In the genomic region with DNA sequence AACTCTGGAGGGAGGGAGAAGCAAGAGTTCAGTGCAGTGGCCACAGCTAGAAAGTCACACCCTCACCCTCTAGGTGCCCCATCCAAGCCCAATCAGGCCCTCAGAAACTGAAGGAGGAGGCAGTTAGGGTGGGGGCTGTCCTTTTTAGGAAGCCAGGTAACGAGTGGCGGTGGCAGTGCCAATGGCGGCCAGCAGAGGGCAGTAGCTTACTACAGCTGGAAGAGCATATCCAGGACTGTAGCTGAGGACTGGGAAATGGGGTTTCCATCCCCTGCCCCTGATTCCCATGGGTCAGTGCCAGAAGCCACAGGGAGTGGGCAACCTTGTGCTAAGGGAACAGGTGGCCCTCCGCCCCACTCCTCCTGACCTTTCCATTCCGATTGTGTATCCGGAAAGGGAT, we compare ENCODE assay signal across 8 mouse cellular contexts. TPM values are rescaled to one million over a fixed set of nuclear protein-coding genes. Genes with fewer than 3 reads are reported as not detected.
A peak's percentile ranks its signal among the peaks of the same experiment; 100 is the strongest.
DNase-seq lines count a peak whose midpoint lies in the region; ATAC-seq lines count a peak whose summit lies in the region.

No protein-coding gene starts in this region.

- DNase-seq in liver: peak; percentile 83
- DNase-seq in embryo, embryonic 10.5 days (ENCODE audit: low spot score): peak; percentile 87
- DNase-seq in gastrocnemius, postnatal 36 days: peak; percentile 73 to 85
- peak; percentile 79 for DNase-seq in kidney, adult 11 months
- DNase-seq in left cerebral cortex, postnatal 4 days: peak; percentile 92
- DNase-seq in spleen, adult 18-20 months: peak; percentile 74 to 93

- H3K9me3 ChIP-seq in liver, embryonic 12.5 days (replicated peaks): no peaks in the 10 kb centered on the region
- no peaks in the 10 kb centered on the region for H3K9me3 ChIP-seq in midbrain, embryonic 16.5 days (replicated peaks; ENCODE audit: control insufficient read depth, low read length, poor library complexity, severe bottlenecking)

- H3K9ac ChIP-seq in liver, embryonic 12.5 days: no peak overlapping the region
- peak overlapping the region; percentile 31; the same call in 1 of the 2 replicates for H3K9ac ChIP-seq in midbrain, embryonic 16.5 days (ENCODE audit: low read depth, low read length)

- H3K27me3 ChIP-seq in liver, embryonic 12.5 days (replicated peaks): no peaks in the 10 kb centered on the region
- no peaks in the 10 kb centered on the region for H3K27me3 ChIP-seq in midbrain, embryonic 16.5 days (ENCODE audit: control insufficient read depth, insufficient read depth, low read depth, low read length)

- no peak overlapping the region for H3K4me3 ChIP-seq in liver, embryonic 12.5 days
- H3K4me3 ChIP-seq in midbrain, embryonic 16.5 days (ENCODE audit: low read depth, low read length): no peak overlapping the region

- no peak overlapping the region for H3K27ac ChIP-seq in liver, embryonic 12.5 days
- H3K27ac ChIP-seq in midbrain, embryonic 16.5 days (ENCODE audit: low read length): peak overlapping the region; percentile 33; the same call in 1 of the 2 replicates

- WGBS in liver, embryonic 12.5 days (ENCODE audit: insufficient replicate concordance): 17% methylated on average over 6 of the region's 6 CpGs
- 10% methylated on average over 6 of the region's 6 CpGs for WGBS in midbrain, embryonic 16.5 days

- H3K36me3 ChIP-seq in liver, embryonic 12.5 days: no peaks in the 10 kb centered on the region; the same call in 1 of the 2 replicates
- peaks cover 48% of the 10 kb centered on the region for H3K36me3 ChIP-seq in midbrain, embryonic 16.5 days (ENCODE audit: control insufficient read depth, insufficient read depth, low read length)

- intact Hi-C loops in gastrocnemius, postnatal 36 days (cut with DNase I): loop anchor here (5.0 to 10.0 kb wide), 3 partner anchors 41 to 204 kb away; no protein-coding TSS in a partner anchor
- intact Hi-C loops in left cerebral cortex, postnatal 4 days (cut with DNase I): no loop called here

- H3K4me1 ChIP-seq in liver, embryonic 12.5 days: peaks cover 11% of the 10 kb centered on the region
- H3K4me1 ChIP-seq in midbrain, embryonic 16.5 days (ENCODE audit: control insufficient read depth, insufficient read depth, low read length): peaks cover 6% of the 10 kb centered on the region; the same call in 1 of the 2 replicates

- H3K4me2 ChIP-seq in liver, embryonic 12.5 days: no peak overlapping the region
- H3K4me2 ChIP-seq in midbrain, embryonic 16.5 days (ENCODE audit: low read length): no peak overlapping the region

- no peak for ATAC-seq in liver, embryonic 12.5 days
- ATAC-seq in midbrain, embryonic 16.5 days: peak; percentile 61; the same call in 1 of the 2 replicates

RNA-seq across cellular contexts. Expression of a gene that starts 49.5 kb away (rescaled TPM):
- 59.4 and 63.6 TPM in 2 replicates for polyA plus RNA-seq in liver, embryonic 12.5 days (2016; fragmentation: Nextera tagmentation; extraction: Ambion mirVana)
- total RNA-seq in gastrocnemius, postnatal 36 days (2021): 10 to 100 TPM; 34.3 to 36.2 TPM
- total RNA-seq in left cerebral cortex, postnatal 4 days (2021): 10 to 100 TPM; 34.1 to 38.0 TPM
- 95.9 and 105 TPM in 2 replicates for polyA plus RNA-seq in midbrain, embryonic 16.5 days (2015; fragmentation: Nextera tagmentation; extraction: Ambion mirVana)

RNA-seq across cellular contexts. Expression of a gene that starts 57.3 kb away (rescaled TPM):
- 6.0 and 6.9 TPM in 2 replicates for polyA plus RNA-seq in liver, embryonic 12.5 days (2016; fragmentation: Nextera tagmentation; extraction: Ambion mirVana)
- total RNA-seq in gastrocnemius, postnatal 36 days (2021): 10 to 100 TPM; 26.3 to 37.3 TPM
- total RNA-seq in left cerebral cortex, postnatal 4 days (2021): 10 to 100 TPM; 12.4 to 15.7 TPM
- polyA plus RNA-seq in midbrain, embryonic 16.5 days (2015; fragmentation: Nextera tagmentation; extraction: Ambion mirVana): 16.3 and 17.4 TPM in 2 replicates
